Mouse (Mus musculus) liver, embryonic 15.5 days (tissue): ENCODE results near the gene Myh3. TPM values are rescaled to one million over a fixed set of nuclear protein-coding genes. Genes with fewer than 3 reads are reported as not detected.

ENCODE experiments used
- ATAC-seq: fragments of 200-750 bp; cut with Nextera tagmentation; 2 replicates; pipeline ENCODE4 v1.8.0; 2017; ENCODE audit warnings: moderate number of reproducible peaks, mild to moderate bottlenecking, moderate library complexity; ENCODE audit not compliant: insufficient read depth
- H3K27ac ChIP-seq: fragments of 300-500 bp; sonication (generic); replicated peaks from 2 replicates; pipeline ENCODE4 v1.5.1; 2015; ENCODE audit warnings: mild to moderate bottlenecking, inconsistent platforms
- H3K27me3 ChIP-seq: fragments of 300-500 bp; sonication (generic); 2 replicates; pipeline ENCODE4 v1.6.1; 2015; ENCODE audit warnings: mild to moderate bottlenecking, inconsistent platforms
- H3K36me3 ChIP-seq: fragments of 300-500 bp; sonication (generic); replicated peaks from 2 replicates; pipeline ENCODE4 v1.6.1; 2015; ENCODE audit warnings: moderate library complexity, mild to moderate bottlenecking, inconsistent platforms
- H3K4me1 ChIP-seq: fragments of 300-500 bp; sonication (generic); replicated peaks from 2 replicates; pipeline ENCODE4 v1.6.1; 2015; ENCODE audit warnings: inconsistent platforms
- H3K4me2 ChIP-seq: fragments of 300-500 bp; sonication (generic); 2 replicates; pipeline ENCODE4 v1.6.1; 2015; ENCODE audit warnings: moderate library complexity, mild to moderate bottlenecking, inconsistent platforms
- H3K4me3 ChIP-seq: fragments of 300-500 bp; sonication (generic); replicated peaks from 2 replicates; pipeline ENCODE4 v1.5.1; 2015; ENCODE audit warnings: mild to moderate bottlenecking, inconsistent platforms
- H3K9ac ChIP-seq: fragments of 300-500 bp; sonication (generic); 2 replicates; pipeline ENCODE4 v1.6.1; 2015; ENCODE audit warnings: moderate library complexity, mild to moderate bottlenecking, inconsistent platforms
- H3K9me3 ChIP-seq: fragments of 300-500 bp; sonication (generic); replicated peaks from 2 replicates; pipeline ENCODE4 v1.6.1; 2016; ENCODE audit warnings: inconsistent platforms
- WGBS: fragments of 180-500 bp; shearing (Covaris S2); methylation state at CpG from one replicate; pipeline ENCODE4 v1.1.7; 2015; ENCODE audit warnings: mixed read lengths; ENCODE audit not compliant: insufficient replicate concordance; 5-methylcytosine and 5-hydroxymethylcytosine counted together
- polyA plus RNA-seq: library from polyadenylated mRNA; unstranded; fragments of >200 nt; fragmentation: Nextera tagmentation; extraction: Ambion mirVana; gene quantifications from 2 replicates; pipeline ENCODE4 v1.2.1, GENCODE M21; 2015

Myh3 gene
- polyA plus RNA-seq, 1 experiment from 2014 or later, result 7.3 TPM

GRCm38 (mm10) chr11:67104714-67105113 is 26.6 kb downstream of the Myh3 start:
- H3K27me3 ChIP-seq, result no peaks in the 10 kb centered on the region
- H3K36me3 ChIP-seq, result no peaks in the 10 kb centered on the region
- no peaks in the 10 kb centered on the region for H3K9me3 ChIP-seq
- H3K4me2 ChIP-seq, result no peak overlapping the region
- H3K4me1 ChIP-seq, result no peaks in the 10 kb centered on the region
- no peak overlapping the region for H3K27ac ChIP-seq
- no peak for ATAC-seq
- WGBS, result 65% methylated on average over 11 of the region's 11 CpGs
- H3K9ac ChIP-seq, result no peak overlapping the region
- no peak overlapping the region for H3K4me3 ChIP-seq

- Histone ChIP-seq H3K4me1 (no peaks in the 10 kb centered on the region), H3K4me3 (no peak overlapping the region), H3K9me3 (no peaks in the 10 kb centered on the region), H3K27me3 (no peaks in the 10 kb centered on the region), H3K36me3 (no peaks in the 10 kb centered on the region), H3K27ac (no peak overlapping the region), H3K9ac (no peak overlapping the region), H3K4me2 (no peak overlapping the region)
- no peak for ATAC-seq
- WGBS, result 53% methylated on average over 4 of the region's 4 CpGs
Observed at GRCm38 (mm10) chr11:67105689-67106088, 27.6 kb downstream of the Myh3 start.

- Histone ChIP-seq H3K4me3 (no peak overlapping the region), H3K4me1 (no peaks in the 10 kb centered on the region), H3K36me3 (no peaks in the 10 kb centered on the region), H3K9ac (no peak overlapping the region), H3K4me2 (no peak overlapping the region), H3K27ac (no peak overlapping the region), H3K27me3 (no peaks in the 10 kb centered on the region), H3K9me3 (no peaks in the 10 kb centered on the region)
- ATAC-seq, result no peak
- WGBS, result 74% methylated on average over 10 of the region's 10 CpGs
Observed at GRCm38 (mm10) chr11:67106973-67107372, 28.9 kb downstream of the Myh3 start.

- no peak for ATAC-seq
- WGBS, result 25% methylated on average over 5 of the region's 5 CpGs
- H3K9me3 ChIP-seq, result no peaks in the 10 kb centered on the region
Observed at GRCm38 (mm10) chr11:67110168-67110948, 32.3 kb downstream of the Myh3 start.

GRCm38 (mm10) chr11:67112019-67112850 is 34.1 kb downstream of the Myh3 start:
- Histone ChIP-seq H3K9me3 (no peaks in the 10 kb centered on the region), H3K9ac (no peak overlapping the region), H3K27me3 (no peaks in the 10 kb centered on the region), H3K4me1 (no peaks in the 10 kb centered on the region), H3K27ac (no peak overlapping the region), H3K4me2 (no peak overlapping the region), H3K4me3 (no peak overlapping the region), H3K36me3 (no peaks in the 10 kb centered on the region)
- WGBS, result 18% methylated on average over 11 of the region's 11 CpGs
- ATAC-seq, result no peak

More at GRCm38 (mm10) chr11:67110168-67110948, 32.3 kb downstream of the Myh3 start:
- Histone ChIP-seq H3K4me1 (no peaks in the 10 kb centered on the region), H3K27me3 (no peaks in the 10 kb centered on the region), H3K4me2 (no peak overlapping the region), H3K4me3 (no peak overlapping the region), H3K27ac (no peak overlapping the region), H3K9ac (no peak overlapping the region), H3K36me3 (no peaks in the 10 kb centered on the region)

- Histone ChIP-seq H3K27ac (no peak overlapping the region), H3K9me3 (no peaks in the 10 kb centered on the region), H3K4me1 (no peaks in the 10 kb centered on the region), H3K9ac (no peak overlapping the region), H3K27me3 (no peaks in the 10 kb centered on the region), H3K4me2 (no peak overlapping the region), H3K36me3 (no peaks in the 10 kb centered on the region), H3K4me3 (no peak overlapping the region)
- WGBS, result 39% methylated on average over 11 of the region's 11 CpGs
- no peak for ATAC-seq
Observed at GRCm38 (mm10) chr11:67112851-67113202, 34.7 kb downstream of the Myh3 start.

- Histone ChIP-seq H3K27me3 (no peaks in the 10 kb centered on the region), H3K4me3 (no peak overlapping the region), H3K27ac (no peak overlapping the region), H3K4me2 (no peak overlapping the region), H3K36me3 (no peaks in the 10 kb centered on the region), H3K9ac (no peak overlapping the region), H3K9me3 (no peaks in the 10 kb centered on the region), H3K4me1 (no peaks in the 10 kb centered on the region)
- no peak for ATAC-seq
- WGBS, result 62% methylated on average over 6 of the region's 6 CpGs
Observed at GRCm38 (mm10) chr11:67113381-67113780, 35.3 kb downstream of the Myh3 start.

GRCm38 (mm10) chr11:67114261-67114660 is 36.2 kb downstream of the Myh3 start:
- Histone ChIP-seq H3K9me3 (no peaks in the 10 kb centered on the region), H3K4me1 (no peaks in the 10 kb centered on the region), H3K4me2 (no peak overlapping the region), H3K27ac (no peak overlapping the region), H3K4me3 (no peak overlapping the region), H3K9ac (no peak overlapping the region), H3K27me3 (no peaks in the 10 kb centered on the region), H3K36me3 (no peaks in the 10 kb centered on the region)
- 67% methylated on average over 5 of the region's 5 CpGs for WGBS
- no peak for ATAC-seq

GRCm38 (mm10) chr11:67114901-67115300 is 36.8 kb downstream of the Myh3 start:
- Histone ChIP-seq H3K36me3 (no peaks in the 10 kb centered on the region), H3K27ac (no peak overlapping the region), H3K9ac (no peak overlapping the region), H3K4me3 (no peak overlapping the region), H3K4me1 (no peaks in the 10 kb centered on the region), H3K9me3 (no peaks in the 10 kb centered on the region), H3K4me2 (no peak overlapping the region), H3K27me3 (no peaks in the 10 kb centered on the region)
- no peak for ATAC-seq
- WGBS, result 74% methylated on average over 12 of the region's 12 CpGs

GRCm38 (mm10) chr11:67116725-67117124 is 38.6 kb downstream of the Myh3 start:
- Histone ChIP-seq H3K27me3 (no peaks in the 10 kb centered on the region), H3K9ac (no peak overlapping the region), H3K4me2 (no peak overlapping the region), H3K9me3 (no peaks in the 10 kb centered on the region), H3K36me3 (no peaks in the 10 kb centered on the region), H3K4me1 (no peaks in the 10 kb centered on the region), H3K4me3 (no peak overlapping the region), H3K27ac (no peak overlapping the region)
- ATAC-seq, result no peak
- 52% methylated on average over 5 of the region's 5 CpGs for WGBS

- H3K4me3 ChIP-seq, result no peak overlapping the region
- H3K27me3 ChIP-seq, result no peaks in the 10 kb centered on the region
- no peak overlapping the region for H3K4me2 ChIP-seq
- H3K27ac ChIP-seq, result no peak overlapping the region
- no peaks in the 10 kb centered on the region for H3K9me3 ChIP-seq
- no peak for ATAC-seq
- H3K36me3 ChIP-seq, result no peaks in the 10 kb centered on the region
- no peak overlapping the region for H3K9ac ChIP-seq
- no peaks in the 10 kb centered on the region for H3K4me1 ChIP-seq
- 32% methylated on average over 4 of the region's 4 CpGs for WGBS
Observed at GRCm38 (mm10) chr11:67119539-67120070, 41.5 kb downstream of the Myh3 start.
